Mouse (Mus musculus) heart, adult 8-10 months (tissue): ENCODE results near the gene Tnxb. TPM values are rescaled to one million over a fixed set of nuclear protein-coding genes. Genes with fewer than 3 reads are reported as not detected.

Experiments
- DNase-seq: peaks from one replicate; pipeline ENCODE4 v3.0.0; 2022; ENCODE audit warnings: low spot score
- total RNA-seq, 4 experiments: library from RNA; stranded (reverse); gene quantifications; 2 replicates each; pipeline ENCODE4 v1.2.4; 2022

Gene Tnxb
- total RNA-seq, 4 experiments from 2014 or later, result 22.4 to 34.3 (median 32.2) TPM

GRCm38 (mm10) chr17:34643379-34643778, 27.0 kb upstream of the Tnxb start:
- DNase-seq, result no peak

GRCm38 (mm10) chr17:34643944-34644343, 26.4 kb upstream of the Tnxb start:
- no peak for DNase-seq

GRCm38 (mm10) chr17:34644608-34645007, 25.7 kb upstream of the Tnxb start, which contains the start of gene Fkbpl:
Fkbpl (plus strand) TSS chr17:34644764.
- DNase-seq, result peak; percentile 98

GRCm38 (mm10) chr17:34645256-34645829, 25.0 kb upstream of the Tnxb start:
- DNase-seq, result no peak

GRCm38 (mm10) chr17:34645831-34646511, 24.4 kb upstream of the Tnxb start:
- no peak for DNase-seq

- peak; percentile 97 for DNase-seq
Measured at GRCm38 (mm10) chr17:34646906-34647787, 23.2 kb upstream of the Tnxb start, which contains the start of gene Atf6b. Atf6b (plus strand) TSS chr17:34647146.

GRCm38 (mm10) chr17:34648141-34648890, 22.0 kb upstream of the Tnxb start:
- no peak for DNase-seq

GRCm38 (mm10) chr17:34649106-34649864, 21.1 kb upstream of the Tnxb start:
- no peak for DNase-seq

- no peak for DNase-seq
Measured at GRCm38 (mm10) chr17:34650781-34651180, 19.6 kb upstream of the Tnxb start.

- DNase-seq, result no peak
Measured at GRCm38 (mm10) chr17:34651507-34652221, 18.7 kb upstream of the Tnxb start.

GRCm38 (mm10) chr17:34652546-34652945, 17.8 kb upstream of the Tnxb start:
- no peak for DNase-seq

- DNase-seq, result no peak
Measured at GRCm38 (mm10) chr17:34652985-34653384, 17.4 kb upstream of the Tnxb start.

GRCm38 (mm10) chr17:34653746-34654285, 16.5 kb upstream of the Tnxb start:
- DNase-seq, result no peak

- no peak for DNase-seq
Measured at GRCm38 (mm10) chr17:34654392-34654791, 15.9 kb upstream of the Tnxb start.

- no peak for DNase-seq
Measured at GRCm38 (mm10) chr17:34655160-34655559, 15.2 kb upstream of the Tnxb start.

GRCm38 (mm10) chr17:34655581-34655991, 14.7 kb upstream of the Tnxb start:
- DNase-seq, result peak; percentile 96

- no peak for DNase-seq
Measured at GRCm38 (mm10) chr17:34656666-34657065, 13.7 kb upstream of the Tnxb start.

GRCm38 (mm10) chr17:34657271-34657670, 13.1 kb upstream of the Tnxb start:
- no peak for DNase-seq

GRCm38 (mm10) chr17:34658145-34658544, 12.2 kb upstream of the Tnxb start:
- DNase-seq, result no peak

- no peak for DNase-seq
Measured at GRCm38 (mm10) chr17:34658591-34658990, 11.7 kb upstream of the Tnxb start.
